Mouse (Mus musculus): Measurements from ENCODE around the gene Mtfp1. TPM values are rescaled to one million over a fixed set of nuclear protein-coding genes. Genes with fewer than 3 reads are reported as not detected.
"Not testable (repeated sequence)": the region's sequence is repeated elsewhere in the genome, so short reads cannot be mapped to it uniquely, and the experiment has no call there.

Gene Mtfp1
- polyA plus RNA-seq, 1 experiment from 2014 or later, result 4.1 TPM

GRCm38 (mm10) chr11:4115407-4115806 lies 20.2 kb upstream of the Mtfp1 start:
- DNase-seq (ENCODE audit: low spot score), result no peak

GRCm38 (mm10) chr11:4114541-4114940 lies 19.3 kb upstream of the Mtfp1 start:
- not testable (repeated sequence) for DNase-seq (ENCODE audit: low spot score)

- no peak for DNase-seq (ENCODE audit: low spot score)
These were observed 18.7 kb upstream of the Mtfp1 start for GRCm38 (mm10) chr11:4113970-4114369.

DNA sequence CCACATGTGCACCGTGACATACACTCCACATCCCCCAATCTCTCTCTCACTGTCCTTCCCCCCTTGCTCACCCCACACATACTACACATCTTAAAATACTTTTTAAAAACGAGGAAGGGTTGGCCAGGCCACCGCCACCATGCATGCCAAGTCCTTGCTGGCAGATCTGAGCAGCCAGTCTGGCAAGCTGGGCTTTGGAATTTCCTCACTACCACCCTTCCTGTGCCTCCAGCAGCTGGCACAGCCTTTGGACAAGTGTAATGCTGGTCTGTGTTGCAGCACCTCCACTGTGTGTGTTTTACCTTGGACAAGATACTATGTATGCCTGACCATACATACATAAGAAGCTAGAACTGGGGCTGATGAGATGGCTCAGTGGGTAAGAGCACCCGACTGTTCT lies 18.3 kb upstream of the Mtfp1 start:
- DNase-seq (ENCODE audit: low spot score), result no peak

DNA sequence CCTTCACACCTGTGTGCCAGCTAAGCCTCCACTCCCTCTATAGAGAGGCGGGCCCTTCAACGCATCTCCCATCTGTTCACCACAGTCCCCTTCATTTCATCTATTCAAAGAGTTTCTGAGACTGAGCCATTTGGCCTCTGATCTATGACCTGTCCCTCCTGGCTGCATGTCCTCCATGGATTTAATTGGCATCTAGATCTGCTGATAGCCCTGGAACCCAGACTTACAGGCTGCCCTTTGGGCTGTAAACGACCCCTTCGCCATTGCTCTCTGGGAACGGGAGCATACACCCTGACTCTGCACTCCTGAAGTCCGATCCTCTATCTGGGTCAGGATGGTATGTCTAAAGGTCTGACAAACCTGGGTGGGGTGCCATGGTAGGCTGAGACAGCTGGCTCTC lies 17.6 kb upstream of the Mtfp1 start:
- no peak for DNase-seq (ENCODE audit: low spot score)

DNA sequence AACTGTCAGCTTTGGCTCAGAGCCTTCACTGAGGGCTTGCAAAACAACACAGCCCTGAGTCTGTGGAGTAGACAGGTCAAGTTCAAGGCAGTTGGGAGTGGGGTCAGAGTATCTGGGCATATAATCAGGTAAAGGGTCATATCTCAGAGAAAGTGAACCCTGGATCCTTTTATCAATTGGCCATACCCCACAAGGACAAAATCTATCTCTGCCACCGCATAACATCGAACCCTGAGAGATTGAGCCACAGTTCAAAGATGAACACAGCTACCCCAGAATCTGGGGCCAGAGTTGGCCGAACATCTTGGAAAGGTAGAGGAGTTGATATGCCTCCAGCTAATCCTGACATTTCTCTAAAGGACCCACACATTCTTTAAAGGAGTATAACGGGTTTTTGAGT lies 16.8 kb upstream of the Mtfp1 start:
- DNase-seq (ENCODE audit: low spot score), result no peak

DNA sequence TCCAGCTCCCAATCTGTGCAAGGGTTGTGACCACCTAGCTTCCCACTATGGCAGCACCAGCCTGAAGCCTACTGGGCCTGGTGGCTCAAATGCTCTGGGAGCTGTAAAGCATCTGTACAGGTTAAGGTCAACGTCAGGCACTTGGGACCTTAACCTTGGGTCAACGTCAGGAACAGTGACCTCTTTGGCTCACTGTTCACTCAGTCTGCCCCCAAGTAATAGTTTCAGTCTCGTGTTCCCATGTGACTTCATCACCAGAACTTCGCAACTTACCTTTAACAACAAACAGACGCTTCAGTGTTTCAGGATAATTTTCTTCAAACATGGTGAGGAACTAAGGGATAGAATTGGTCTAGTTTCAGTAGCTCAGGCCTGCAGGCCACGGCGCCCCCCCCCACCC lies 13.4 kb upstream of the Mtfp1 start:
- DNase-seq (ENCODE audit: low spot score), result no peak

- not testable (repeated sequence) for DNase-seq (ENCODE audit: low spot score)
These were observed 12.7 kb upstream of the Mtfp1 start for GRCm38 (mm10) chr11:4107901-4108300.

- DNase-seq (ENCODE audit: low spot score), result no peak
These were observed 10.2 kb upstream of the Mtfp1 start for GRCm38 (mm10) chr11:4105444-4105843.

GRCm38 (mm10) chr11:4104989-4105388 lies 9.7 kb upstream of the Mtfp1 start:
- no peak for DNase-seq (ENCODE audit: low spot score)

DNA sequence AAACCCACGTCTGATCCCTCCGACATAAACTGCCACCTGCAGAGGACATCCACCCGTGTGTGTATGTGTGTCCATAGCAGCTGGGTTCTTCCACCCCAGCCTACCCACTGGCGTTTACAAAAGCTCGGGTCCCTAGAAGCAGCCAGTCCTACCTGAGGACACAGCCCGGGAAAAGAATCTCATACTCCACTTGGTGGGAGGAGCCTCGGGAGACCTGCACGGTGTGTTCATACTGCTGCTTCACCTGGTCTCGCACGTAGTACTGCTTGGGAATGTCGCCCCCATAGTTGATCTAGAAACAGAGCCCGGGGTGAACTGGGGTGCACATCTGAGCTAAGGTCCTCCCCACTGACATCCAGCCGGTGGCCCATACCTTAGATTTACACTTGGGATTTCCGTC lies 8.3 kb upstream of the Mtfp1 start:
- DNase-seq (ENCODE audit: low spot score), result no peak

GRCm38 (mm10) chr11:4101851-4102250 lies 6.6 kb upstream of the Mtfp1 start:
- no peak for DNase-seq (ENCODE audit: low spot score)

GRCm38 (mm10) chr11:4099447-4099846 lies 4.2 kb upstream of the Mtfp1 start:
- no peak for DNase-seq (ENCODE audit: low spot score)

GRCm38 (mm10) chr11:4098816-4099215 lies 3.6 kb upstream of the Mtfp1 start:
- DNase-seq (ENCODE audit: low spot score), result no peak

GRCm38 (mm10) chr11:4098120-4098519 lies 2.9 kb upstream of the Mtfp1 start:
- DNase-seq (ENCODE audit: low spot score), result peak; percentile 51

DNA sequence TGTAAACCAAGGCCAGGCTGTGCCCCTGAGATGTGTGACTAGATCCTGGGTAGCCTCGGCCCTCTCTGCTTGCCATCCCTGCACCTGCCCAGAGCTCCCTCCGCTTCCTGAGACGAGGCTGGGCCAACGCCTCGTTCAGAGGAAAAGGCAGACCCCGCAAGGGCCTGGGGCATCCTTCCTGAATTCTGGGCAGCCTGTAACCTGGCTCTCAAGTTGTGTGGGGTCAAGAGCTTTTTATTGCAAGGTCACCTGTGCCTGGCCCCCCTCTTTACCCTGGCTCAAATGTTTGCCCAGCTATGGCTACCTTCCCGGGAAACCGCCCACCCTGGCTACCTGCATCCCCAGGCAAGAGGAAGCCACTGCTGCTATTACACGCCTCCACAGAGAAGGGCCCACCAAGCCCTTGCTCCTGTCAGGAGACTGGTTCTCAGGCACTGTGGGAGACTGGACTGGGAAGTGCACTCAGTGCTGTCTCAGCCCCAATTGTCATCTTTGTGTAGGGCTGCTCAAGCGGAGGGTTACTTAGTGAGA lies 1.9 kb upstream of the Mtfp1 start:
- no peak for DNase-seq (ENCODE audit: low spot score)

DNA sequence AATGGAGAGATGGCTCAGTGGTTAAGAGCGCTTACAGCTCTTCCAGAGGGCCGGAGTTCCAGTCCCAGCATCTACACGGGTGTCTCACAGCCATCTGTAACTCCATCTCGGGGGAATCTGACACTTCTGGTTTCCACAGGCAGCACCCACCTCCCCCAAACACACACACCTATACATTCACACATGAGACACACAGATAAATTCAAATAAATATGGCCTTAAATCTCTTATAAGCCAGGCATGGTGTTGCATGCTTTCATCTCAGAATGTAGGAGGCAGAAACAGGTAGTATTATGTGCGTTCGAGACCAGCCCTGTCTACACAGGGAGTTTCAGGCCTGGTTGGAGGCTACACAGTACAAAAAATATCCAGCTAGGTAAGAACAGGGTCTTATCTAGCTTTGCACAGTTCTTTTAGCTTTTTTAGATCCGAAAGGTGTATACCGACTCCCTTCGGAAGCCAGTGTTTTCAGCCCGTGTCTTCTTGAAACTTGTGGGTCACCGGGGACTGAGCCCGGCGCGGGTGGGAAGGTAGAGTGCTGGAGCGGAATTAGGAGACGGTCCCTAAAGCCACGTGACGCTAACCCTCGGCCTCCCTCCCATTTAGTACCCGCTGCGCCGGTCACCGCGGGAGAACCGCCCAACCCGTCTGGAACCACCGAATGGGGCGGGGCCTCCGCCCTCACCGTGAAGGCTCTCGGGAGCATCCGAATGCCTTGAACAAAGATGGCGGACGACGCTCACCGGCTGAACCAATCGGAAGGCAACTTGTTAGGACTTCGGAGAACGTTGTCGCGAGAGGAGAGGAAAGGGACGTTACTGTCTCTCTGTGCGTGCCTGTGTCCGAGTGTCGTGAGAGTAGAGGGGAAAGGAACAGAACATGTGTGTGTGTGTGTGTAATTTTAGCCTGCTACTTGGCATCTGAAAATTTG lies 1.1 kb upstream of the Mtfp1 start:
- peak; percentile 98 for DNase-seq (ENCODE audit: low spot score)

- DNase-seq (ENCODE audit: low spot score), result peak; percentile 81
These were observed 671 bp downstream of the Mtfp1 start for GRCm38 (mm10) chr11:4094378-4095170.

DNA sequence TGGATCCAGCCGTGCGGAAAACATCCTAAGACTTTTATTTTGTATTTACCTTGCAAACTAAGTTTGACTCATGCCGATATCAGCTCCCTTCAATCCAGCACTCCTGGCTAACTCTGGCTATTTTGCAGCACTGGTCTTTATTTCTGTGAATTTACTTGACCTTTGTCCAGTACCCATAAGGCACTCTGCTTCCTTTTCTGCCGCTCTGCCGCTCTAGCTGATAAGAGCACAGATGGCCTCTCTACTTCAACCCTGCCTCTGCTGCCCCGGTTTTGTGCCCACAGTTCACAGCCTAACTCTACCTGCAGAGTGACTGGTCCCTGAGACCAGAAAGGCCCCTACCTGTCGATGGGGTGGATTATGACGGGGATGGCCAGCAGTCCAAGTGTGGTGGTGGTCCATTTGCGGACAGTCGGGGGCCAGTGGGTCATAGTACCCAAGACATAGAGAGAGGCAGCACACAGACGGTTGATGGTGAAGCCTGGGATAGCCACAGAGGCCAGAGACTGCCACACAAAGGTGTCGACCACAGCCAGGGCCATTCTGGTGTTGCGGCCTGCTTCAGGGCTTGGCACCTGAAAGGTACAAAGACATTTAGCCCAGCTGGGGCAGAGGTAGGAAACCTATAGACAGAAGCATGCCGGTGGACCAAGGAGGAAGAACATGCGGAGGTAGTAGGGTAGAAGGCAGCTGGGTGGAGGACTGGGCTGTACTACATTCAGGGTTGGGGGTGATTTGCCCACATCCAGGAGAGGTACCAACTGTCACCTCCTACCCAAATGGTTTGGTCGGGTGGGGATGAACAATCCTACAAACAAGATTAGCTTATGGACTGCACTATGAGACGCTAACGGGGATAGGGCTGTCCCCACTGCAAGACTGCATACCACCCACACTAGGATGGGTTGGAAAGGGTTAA lies 1.5 kb downstream of the Mtfp1 start:
- DNase-seq (ENCODE audit: low spot score), result peak; percentile 8

DNA sequence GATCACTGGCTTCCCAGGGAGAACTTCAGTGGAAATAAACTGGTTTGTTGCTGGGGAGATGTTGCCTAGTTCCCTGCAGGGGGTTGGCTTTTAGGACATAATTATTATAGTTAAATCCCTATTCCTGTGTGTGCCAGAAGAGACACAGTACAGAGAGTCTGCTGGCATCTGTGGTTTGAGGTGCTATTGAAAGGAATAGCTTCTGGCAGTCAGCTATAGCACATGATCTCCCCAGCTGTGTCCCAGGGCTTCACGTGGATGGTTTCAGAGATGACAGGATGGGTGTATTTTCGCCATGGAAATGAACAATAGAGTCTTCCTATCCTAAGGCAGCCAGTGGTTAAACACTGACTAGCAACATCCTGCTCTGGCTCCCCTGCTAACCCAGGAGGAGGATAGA lies 8.0 kb downstream of the Mtfp1 start:
- no peak for DNase-seq (ENCODE audit: low spot score)

GRCm38 (mm10) chr11:4086246-4086645 lies 9.0 kb downstream of the Mtfp1 start:
- no peak for DNase-seq (ENCODE audit: low spot score)

Data from thymus, postnatal 0 days (tissue).